Mouse (Mus musculus) heart, adult 2 months (tissue): ENCODE measurements around the gene Syt16. TPM values are rescaled to one million over a fixed set of nuclear protein-coding genes. Genes with fewer than 3 reads are reported as not detected.

ENCODE experiments used
- DNase-seq, 2 experiments: peaks; one replicate each; pipeline ENCODE4 v3.0.0; 2021
- H3K27ac ChIP-seq: fragments of 200-600 bp; 2 replicates; pipeline ENCODE4 v1.8.1; 2022
- H3K27me3 ChIP-seq: fragments of 200-500 bp; 2 replicates; pipeline ENCODE4 v1.6.1; 2012; ENCODE audit warnings: mild to moderate bottlenecking, low read length, inconsistent platforms, mixed read lengths; ENCODE audit not compliant: control insufficient read depth, insufficient read depth
- H3K36me3 ChIP-seq: fragments of 200-500 bp; 2 replicates; pipeline ENCODE4 v1.6.1; 2012; ENCODE audit warnings: low read length, inconsistent platforms; ENCODE audit not compliant: control insufficient read depth, insufficient read depth
- H3K4me1 ChIP-seq: fragments of 200-500 bp; 2 replicates; pipeline ENCODE4 v1.6.1; 2011; ENCODE audit warnings: low read length; ENCODE audit not compliant: control insufficient read depth, insufficient read depth
- H3K4me3 ChIP-seq: fragments of 200-600 bp; 2 replicates; pipeline ENCODE4 v1.8.1; 2022
- H3K79me2 ChIP-seq: fragments of 200-500 bp; replicated peaks from 2 replicates; pipeline ENCODE4 v1.6.1; 2012; ENCODE audit warnings: mild to moderate bottlenecking, inconsistent platforms, low read length, moderate library complexity, mixed read lengths; ENCODE audit not compliant: control insufficient read depth, insufficient read depth
- H3K9ac ChIP-seq: fragments of 200-500 bp; 2 replicates; pipeline ENCODE4 v1.6.1; 2012; ENCODE audit warnings: low read depth, mild to moderate bottlenecking, control low read depth, inconsistent platforms, low read length, mixed read lengths
- CTCF ChIP-seq: fragments of 200-600 bp; IDR thresholded peaks from 2 replicates; pipeline ENCODE4 v1.8.1; 2022; ENCODE audit warnings: antibody characterized with exemption, mild to moderate bottlenecking, moderate library complexity
- EP300 ChIP-seq: fragments of 200-500 bp; IDR thresholded peaks from 2 replicates; pipeline ENCODE4 v1.6.1; 2011; ENCODE audit warnings: low read depth, low read length, control low read depth; ENCODE audit not compliant: insufficient read depth
- POLR2A ChIP-seq: fragments of 200-500 bp; IDR thresholded peaks from 2 replicates; pipeline ENCODE4 v1.6.1; 2011; ENCODE audit warnings: mild to moderate bottlenecking, low read depth, low read length, control low read depth; ENCODE audit not compliant: insufficient read depth
- WGBS: fragments of 180-500 bp; shearing (Covaris S2); methylation state at CpG from one replicate; pipeline ENCODE4 v1.1.7; 2018; 5-methylcytosine and 5-hydroxymethylcytosine counted together
- intact Hi-C: fragments of 180-260 bp; cut with DNase I; formaldehyde crosslinking; loops from one replicate; pipeline ENCODE4 v1.15.1; 2025
- polyA plus RNA-seq: library from polyadenylated mRNA; depleted of rRNA; stranded (reverse); fragments of >200 nt; gene quantifications from 2 replicates; pipeline ENCODE4 v1.2.3, GENCODE M21; 2012
- total RNA-seq, 2 experiments: library from RNA; stranded (reverse); gene quantifications; 2 replicates each; pipeline ENCODE4 v1.2.3; 2021

Gene Syt16
- total and polyA plus RNA-seq, 3 experiments, result 0.10 TPM; not detected in 2

- TF ChIP-seq CTCF, result no peak
- no peak for TF ChIP-seq POLR2A
- no peak for TF ChIP-seq EP300
- DNase-seq, result no peak
- Histone ChIP-seq H3K36me3 (no peaks in the 10 kb centered on the region), H3K9ac (no peak overlapping the region), H3K4me3 (no peak overlapping the region), H3K27ac (no peak overlapping the region), H3K4me1 (no peaks in the 10 kb centered on the region), H3K27me3 (no peaks in the 10 kb centered on the region), H3K79me2 (no peaks in the 10 kb centered on the region)
- 72% methylated on average over 4 of the region's 4 CpGs for WGBS
- intact Hi-C loops, result no loop called here
Measured at GRCm38 (mm10) chr12:74044241-74044640, 46.8 kb downstream of the Syt16 start.

DNA sequence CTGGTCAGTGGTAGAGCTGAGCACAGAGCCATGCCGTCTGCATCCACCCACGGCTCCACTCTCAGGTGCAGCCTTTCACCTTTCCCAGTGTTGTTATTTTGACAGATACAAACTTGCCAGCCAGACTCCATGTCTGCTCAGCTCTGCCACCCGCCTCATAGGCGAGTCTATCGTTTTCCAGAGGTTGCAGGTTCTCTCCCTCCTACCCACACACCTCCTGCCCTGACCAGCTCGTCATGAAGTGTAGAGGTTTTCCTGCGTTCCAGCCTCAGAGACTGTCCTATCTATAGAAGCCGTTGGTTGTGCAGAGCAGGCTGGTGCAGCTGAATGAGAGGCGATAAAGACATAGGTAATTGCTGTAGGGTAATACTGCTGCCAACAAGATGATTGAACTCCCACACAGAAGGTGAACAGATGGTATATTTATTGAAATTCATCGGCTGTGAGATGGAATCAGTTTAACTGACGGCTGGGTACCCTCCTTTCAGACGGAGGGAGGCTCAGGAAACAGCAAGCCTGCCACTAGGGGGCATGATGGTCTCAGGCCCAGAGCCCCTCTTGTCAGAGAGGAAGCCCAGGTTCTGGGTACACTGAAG, 58.0 kb downstream of the Syt16 start:
- DNase-seq, result no peak
- H3K4me1 ChIP-seq, result no peaks in the 10 kb centered on the region
- TF ChIP-seq EP300 (no peak), POLR2A (no peak), CTCF (peak; percentile 59)
- H3K36me3 ChIP-seq, result no peaks in the 10 kb centered on the region
- no peak overlapping the region for H3K4me3 ChIP-seq
- H3K79me2 ChIP-seq, result no peaks in the 10 kb centered on the region
- no peak overlapping the region for H3K9ac ChIP-seq
- no peak overlapping the region for H3K27ac ChIP-seq
- no peaks in the 10 kb centered on the region for H3K27me3 ChIP-seq
- intact Hi-C loops, result no loop called here
- 46% methylated on average over 12 of the region's 12 CpGs for WGBS

DNA sequence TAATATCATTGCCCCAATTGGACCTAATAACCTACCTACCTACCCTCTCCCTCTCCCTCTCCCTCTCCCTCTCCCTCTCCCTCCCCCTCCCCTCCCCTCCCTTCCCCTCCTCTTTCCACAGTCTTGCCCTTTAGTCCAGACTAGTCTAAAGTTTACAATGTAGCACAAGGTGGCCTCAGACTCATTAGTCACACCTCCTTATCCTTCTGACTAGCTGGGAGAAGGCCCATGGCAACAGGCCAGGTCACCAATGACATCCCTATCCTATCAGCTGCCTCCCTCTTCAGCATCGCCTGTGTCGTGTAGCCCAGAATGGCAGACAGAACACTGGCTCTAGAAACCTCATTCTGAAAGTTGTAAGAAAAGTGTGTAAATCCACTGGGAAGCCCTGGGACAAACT, 58.7 kb downstream of the Syt16 start:
- intact Hi-C loops, result no loop called here

GRCm38 (mm10) chr12:74062547-74062946, 65.1 kb downstream of the Syt16 start:
- no peak overlapping the region for H3K27ac ChIP-seq
- intact Hi-C loops, result no loop called here
- 94% methylated on average over 1 of the region's 1 CpGs for WGBS

More for the DNA sequence above, 58.7 kb downstream of the Syt16 start:
- Histone ChIP-seq H3K79me2 (no peaks in the 10 kb centered on the region), H3K27ac (no peak overlapping the region), H3K27me3 (no peaks in the 10 kb centered on the region), H3K4me1 (no peaks in the 10 kb centered on the region), H3K4me3 (no peak overlapping the region), H3K9ac (no peak overlapping the region), H3K36me3 (no peaks in the 10 kb centered on the region)
- TF ChIP-seq EP300, result no peak
- TF ChIP-seq POLR2A, result no peak
- TF ChIP-seq CTCF, result no peak
- WGBS, result 26% methylated on average over 2 of the region's 2 CpGs
- DNase-seq, result peak in 1 of 2 experiments; percentile 6

DNA sequence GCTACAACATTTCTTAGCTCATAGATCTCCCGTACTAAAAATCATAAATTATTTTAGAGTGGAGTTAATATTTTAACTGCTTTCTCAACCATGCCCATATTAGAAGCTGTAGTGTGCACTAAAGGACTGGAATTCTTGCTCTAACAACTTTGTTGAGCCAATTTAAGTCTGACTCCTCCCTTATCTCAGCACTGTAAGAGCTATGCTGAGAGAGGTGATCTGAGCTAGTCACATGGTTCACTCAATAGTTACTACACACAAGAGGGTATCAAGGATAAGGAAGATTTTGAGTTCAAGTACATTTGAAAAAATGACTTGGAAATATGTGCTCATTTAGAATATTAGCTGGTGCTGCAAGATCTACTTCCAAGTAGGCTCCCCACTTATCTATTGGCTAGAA, 71.5 kb downstream of the Syt16 start:
- TF ChIP-seq CTCF (no peak), POLR2A (no peak), EP300 (no peak)
- no peaks in the 10 kb centered on the region for H3K4me1 ChIP-seq
- no peak overlapping the region for H3K9ac ChIP-seq
- no peak overlapping the region for H3K27ac ChIP-seq
- 87% methylated on average over 1 of the region's 1 CpGs for WGBS
- no peaks in the 10 kb centered on the region for H3K27me3 ChIP-seq
- no peaks in the 10 kb centered on the region for H3K79me2 ChIP-seq
- H3K36me3 ChIP-seq, result no peaks in the 10 kb centered on the region
- intact Hi-C loops, result no loop called here
- DNase-seq, result no peak
- H3K4me3 ChIP-seq, result no peak overlapping the region

More at GRCm38 (mm10) chr12:74062547-74062946, 65.1 kb downstream of the Syt16 start:
- no peak for DNase-seq
- Histone ChIP-seq H3K79me2 (no peaks in the 10 kb centered on the region), H3K4me3 (no peak overlapping the region), H3K36me3 (no peaks in the 10 kb centered on the region), H3K27me3 (no peaks in the 10 kb centered on the region), H3K4me1 (no peaks in the 10 kb centered on the region), H3K9ac (no peak overlapping the region)
- TF ChIP-seq POLR2A (no peak), EP300 (no peak), CTCF (no peak)

DNA sequence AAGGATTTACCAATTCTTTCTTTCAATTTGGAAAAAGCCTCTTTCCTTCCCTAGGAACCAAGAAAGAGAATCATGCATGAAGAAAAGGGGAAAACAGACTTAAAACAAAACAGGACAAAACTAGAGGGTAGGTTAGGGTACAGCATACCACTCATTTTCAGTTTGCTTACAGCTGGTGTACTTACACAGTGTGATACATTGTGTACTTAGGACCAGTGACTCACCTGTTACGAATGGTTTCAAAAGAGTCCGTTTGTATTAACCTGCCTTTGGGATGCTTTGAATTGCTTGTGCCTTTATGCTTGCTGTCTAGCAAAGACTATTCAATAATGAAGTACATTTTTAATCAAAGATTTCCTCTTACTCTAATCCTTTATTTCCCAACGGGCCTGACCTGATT, 78.1 kb downstream of the Syt16 start:
- H3K36me3 ChIP-seq, result no peaks in the 10 kb centered on the region
- intact Hi-C loops, result no loop called here

More for the DNA sequence above, 78.1 kb downstream of the Syt16 start:
- DNase-seq, result no peak
- H3K4me1 ChIP-seq, result no peaks in the 10 kb centered on the region
- WGBS, result 80% methylated on average over 3 of the region's 3 CpGs
- no peak overlapping the region for H3K4me3 ChIP-seq
- TF ChIP-seq CTCF, result no peak
- no peak for TF ChIP-seq EP300
- no peak for TF ChIP-seq POLR2A
- H3K27ac ChIP-seq, result no peak overlapping the region
- H3K79me2 ChIP-seq, result no peaks in the 10 kb centered on the region
- no peak overlapping the region for H3K9ac ChIP-seq
- H3K27me3 ChIP-seq, result no peaks in the 10 kb centered on the region
